Mouse (Mus musculus) right cerebral cortex, adult 2 months (tissue): Measurements from ENCODE around the gene Agrn.
"Not testable (repeated sequence)": the region's sequence is repeated elsewhere in the genome, so short reads cannot be mapped to it uniquely, and the experiment has no call there.

Experiments
- DNase-seq, 2 experiments: peaks; one replicate each; pipeline ENCODE4 v3.0.0; 2021 to 2022; ENCODE audit warnings: low spot score in 2 of 2

Gene Agrn

GRCm38 (mm10) chr4:156154771-156155170 lies 42.5 kb downstream of the Agrn start:
- DNase-seq = no peak

GRCm38 (mm10) chr4:156150887-156151286 lies 46.4 kb downstream of the Agrn start:
- not testable (repeated sequence) for DNase-seq

GRCm38 (mm10) chr4:156136285-156137100 lies 60.8 kb downstream of the Agrn start:
- no peak for DNase-seq

- no peak for DNase-seq
Observed at GRCm38 (mm10) chr4:156135801-156136200, 61.5 kb downstream of the Agrn start.

GRCm38 (mm10) chr4:156135112-156135511 lies 62.2 kb downstream of the Agrn start:
- DNase-seq = no peak

GRCm38 (mm10) chr4:156133943-156134605 lies 63.2 kb downstream of the Agrn start:
- DNase-seq = no peak

- no peak for DNase-seq
Observed at GRCm38 (mm10) chr4:156133334-156133733, 64.0 kb downstream of the Agrn start.

GRCm38 (mm10) chr4:156130940-156131339 lies 66.3 kb downstream of the Agrn start:
- no peak for DNase-seq

- DNase-seq = no peak
Observed at GRCm38 (mm10) chr4:156130436-156130835, 66.9 kb downstream of the Agrn start, which contains the start of gene Rnf223. Rnf223 (plus strand) TSS chr4:156130513.

GRCm38 (mm10) chr4:156128746-156129145 lies 68.5 kb downstream of the Agrn start:
- no peak for DNase-seq

- DNase-seq = no peak
Observed at GRCm38 (mm10) chr4:156126841-156127240, 70.4 kb downstream of the Agrn start.

- DNase-seq = no peak
Observed at GRCm38 (mm10) chr4:156125393-156125792, 71.9 kb downstream of the Agrn start.

GRCm38 (mm10) chr4:156124077-156124476 lies 73.2 kb downstream of the Agrn start:
- DNase-seq = no peak
